Mouse (Mus musculus) frontal cortex, postnatal 14 days (tissue): ENCODE results near the gene Pitpnm2.

Experiments used
- DNase-seq, 2 experiments: peaks; one replicate each; pipeline ENCODE4 v3.0.0; 2022; ENCODE audit warnings: low spot score in 2 of 2

Gene Pitpnm2

DNA sequence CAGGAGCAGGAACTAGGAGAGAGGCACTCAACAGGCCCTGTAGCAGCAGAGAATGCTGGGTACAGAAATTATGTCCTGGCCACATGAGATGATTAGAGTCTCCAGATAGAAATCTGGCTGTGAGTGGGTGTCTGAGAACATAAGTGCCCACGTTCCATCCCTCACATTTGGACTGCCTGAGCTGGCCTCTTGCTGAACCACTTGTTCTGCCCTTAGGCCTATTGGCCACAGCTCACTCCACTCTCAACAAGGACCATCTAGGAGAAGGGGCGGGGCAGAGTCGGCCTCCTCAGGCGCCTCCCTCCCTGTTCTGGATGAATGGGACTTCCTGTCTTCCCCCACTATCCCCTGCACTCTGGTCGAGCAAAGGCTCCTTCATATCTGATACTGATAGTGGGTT, 100.5 kb downstream of the Pitpnm2 start:
- DNase-seq, result no peak

DNA sequence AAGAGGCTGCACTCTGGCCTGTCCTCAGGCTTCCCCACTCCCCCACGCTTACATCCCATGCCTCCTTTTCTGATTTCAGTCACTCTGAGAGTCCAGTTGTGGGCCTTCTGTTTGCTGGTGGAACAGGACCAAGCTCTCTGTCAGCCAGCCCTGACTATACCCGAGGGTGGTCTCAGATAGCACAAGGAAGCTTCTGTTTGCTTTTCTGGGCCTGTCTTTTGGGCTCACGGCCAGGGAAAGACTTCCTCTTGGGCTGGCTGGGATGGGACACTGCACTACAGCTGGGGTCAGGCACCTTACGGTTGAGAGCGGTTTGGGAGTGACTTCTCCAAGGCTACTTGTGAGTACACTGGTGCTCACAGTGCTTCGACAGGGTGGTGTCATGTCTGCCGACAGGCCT, 111.5 kb downstream of the Pitpnm2 start:
- DNase-seq, result no peak

DNA sequence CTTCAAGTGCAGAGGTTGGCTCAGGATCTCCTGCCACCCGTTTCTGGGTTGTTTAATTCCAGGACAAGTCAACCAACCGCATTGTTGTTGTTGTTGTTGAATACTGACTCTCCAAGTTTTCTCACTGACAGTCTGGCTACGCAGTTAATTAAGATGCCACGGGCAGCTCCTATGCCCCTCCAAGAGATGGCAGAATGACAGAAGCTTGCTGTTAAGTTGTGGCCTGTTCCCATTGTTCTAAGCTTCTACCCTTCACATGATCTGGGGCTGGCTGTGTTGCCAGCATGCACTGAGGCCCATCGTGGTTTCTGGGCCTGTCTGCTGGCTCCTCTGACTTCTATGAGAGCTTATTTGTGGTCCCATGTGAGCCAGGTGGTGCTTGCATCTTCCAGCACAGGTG, 115.3 kb downstream of the Pitpnm2 start:
- DNase-seq, result no peak

DNA sequence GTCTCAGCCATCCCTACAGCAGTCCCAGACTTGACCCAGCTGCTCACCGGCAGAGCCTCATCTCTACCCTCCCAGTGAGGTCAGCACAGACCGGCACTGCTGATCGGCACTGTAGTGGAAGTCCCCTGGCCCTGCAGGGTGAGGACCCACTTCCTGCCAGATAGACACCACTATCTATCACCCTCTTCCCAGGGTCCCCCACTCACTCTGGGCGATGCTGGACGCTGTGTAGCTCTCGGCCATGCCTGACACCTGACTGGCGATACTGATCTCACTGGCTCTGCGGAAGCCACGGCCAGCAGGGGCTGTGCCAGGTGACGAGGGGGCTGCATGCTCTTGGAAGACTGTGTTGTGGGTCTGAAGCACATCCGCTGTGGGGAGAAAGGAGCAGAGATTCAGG, 124.5 kb downstream of the Pitpnm2 start:
- no peak for DNase-seq

DNA sequence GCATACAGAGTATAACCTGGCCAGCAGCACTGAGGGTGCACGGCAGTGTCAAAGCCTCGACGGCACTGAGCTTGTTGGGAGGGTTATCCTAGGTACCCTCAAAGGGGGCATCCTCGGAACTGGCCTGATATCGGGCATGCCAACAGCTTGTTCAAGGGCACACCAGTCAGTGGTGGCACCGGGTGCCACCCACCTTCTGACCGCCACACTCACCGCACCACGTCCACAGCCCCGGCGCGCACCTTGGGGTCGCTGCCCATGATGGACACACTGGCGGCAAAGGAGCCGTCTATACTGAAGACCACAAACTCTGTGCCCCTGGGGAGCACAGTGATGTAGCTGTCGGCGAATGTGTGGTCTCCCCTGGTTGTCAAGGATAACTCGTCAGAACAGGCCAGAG, 127.2 kb downstream of the Pitpnm2 start:
- no peak for DNase-seq

DNA sequence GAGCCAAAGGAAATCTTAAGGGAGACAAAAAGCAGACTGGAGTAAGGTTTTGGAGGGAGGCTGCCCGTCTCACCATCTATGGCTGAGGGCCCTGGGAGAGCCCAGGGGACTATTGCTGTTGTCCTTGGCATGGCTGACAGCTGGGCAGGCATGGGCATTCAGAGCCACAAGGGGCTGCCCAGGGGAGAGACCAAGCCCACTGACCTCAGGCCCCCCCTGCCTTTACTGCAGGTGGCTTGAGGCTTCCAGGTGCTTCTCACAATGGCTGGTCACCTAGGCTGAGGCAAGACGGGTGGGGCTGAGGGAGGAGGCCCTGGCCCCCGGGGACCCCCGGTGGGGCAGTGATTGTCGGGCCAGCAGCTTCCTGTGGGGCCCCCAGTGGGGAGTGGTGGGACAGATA, 130.4 kb downstream of the Pitpnm2 start:
- DNase-seq, result no peak

DNA sequence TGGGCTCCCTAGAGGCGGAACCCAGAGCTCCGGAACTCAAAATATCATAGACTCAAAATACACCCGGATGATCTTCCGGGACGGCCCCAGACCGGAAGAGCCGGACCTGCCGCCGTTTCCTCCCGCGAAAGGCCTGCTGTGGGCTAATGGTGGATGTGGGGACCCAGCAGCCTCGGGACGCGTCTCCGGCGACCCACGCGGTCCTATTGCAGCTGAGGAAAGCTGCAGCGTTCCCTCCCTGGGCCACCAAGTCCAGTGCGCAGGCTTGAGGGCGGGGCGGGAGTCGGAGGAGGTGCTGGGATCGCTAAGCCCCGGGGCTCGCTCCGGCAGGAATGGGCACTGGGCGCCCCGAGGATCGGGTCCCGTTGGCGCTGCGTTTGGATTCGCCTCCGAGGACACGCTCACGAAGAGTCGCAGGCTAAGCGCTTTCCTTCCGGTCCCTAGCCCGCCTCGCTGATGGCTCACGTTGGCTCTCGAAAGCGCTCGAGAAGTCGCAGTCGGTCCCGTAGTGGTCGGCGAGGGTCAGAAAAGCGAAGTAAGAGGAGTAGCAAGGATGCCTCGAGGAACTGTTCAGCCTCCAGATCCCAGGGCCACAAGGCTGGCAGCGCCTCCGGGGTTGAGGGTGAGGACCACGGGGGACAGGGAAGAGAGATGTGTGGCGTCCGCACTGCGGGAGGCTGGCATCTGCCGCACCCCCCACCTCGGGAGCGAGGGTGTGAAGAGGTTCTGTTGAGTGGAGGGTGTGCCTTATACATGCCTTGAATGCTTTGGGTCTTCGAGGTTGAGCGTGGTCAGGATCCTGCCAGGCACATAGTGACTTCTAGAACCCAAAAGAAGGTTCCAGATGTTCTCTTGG, 133.3 kb downstream of the Pitpnm2 start, which contains the start of gene Arl6ip4:
Arl6ip4 (plus strand) TSS at position 100 of the 856 bp plus-strand sequence.
- DNase-seq, result peak in 1 of 2 experiments; percentile 58

DNA sequence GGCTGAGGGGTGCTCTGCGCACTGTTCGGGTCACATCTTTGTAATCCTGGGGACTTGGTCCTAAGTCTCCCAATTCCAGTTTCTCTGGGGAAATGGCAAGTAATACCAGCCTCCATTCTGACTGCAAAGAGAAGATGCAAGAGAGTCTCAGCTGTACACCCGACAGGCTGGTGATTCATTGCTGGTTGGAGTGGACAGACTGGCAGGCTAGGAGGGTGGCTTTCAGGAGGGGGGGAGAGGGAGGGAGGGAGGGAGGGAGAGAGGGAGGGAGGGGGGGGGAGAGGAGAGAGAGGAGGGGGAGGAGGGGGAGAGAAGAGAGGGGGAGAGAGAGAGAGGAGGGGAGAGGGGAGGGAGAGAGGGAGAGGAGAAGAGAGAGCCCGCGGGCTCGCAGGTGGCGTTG, 134.0 kb downstream of the Pitpnm2 start:
- DNase-seq, result no peak

DNA sequence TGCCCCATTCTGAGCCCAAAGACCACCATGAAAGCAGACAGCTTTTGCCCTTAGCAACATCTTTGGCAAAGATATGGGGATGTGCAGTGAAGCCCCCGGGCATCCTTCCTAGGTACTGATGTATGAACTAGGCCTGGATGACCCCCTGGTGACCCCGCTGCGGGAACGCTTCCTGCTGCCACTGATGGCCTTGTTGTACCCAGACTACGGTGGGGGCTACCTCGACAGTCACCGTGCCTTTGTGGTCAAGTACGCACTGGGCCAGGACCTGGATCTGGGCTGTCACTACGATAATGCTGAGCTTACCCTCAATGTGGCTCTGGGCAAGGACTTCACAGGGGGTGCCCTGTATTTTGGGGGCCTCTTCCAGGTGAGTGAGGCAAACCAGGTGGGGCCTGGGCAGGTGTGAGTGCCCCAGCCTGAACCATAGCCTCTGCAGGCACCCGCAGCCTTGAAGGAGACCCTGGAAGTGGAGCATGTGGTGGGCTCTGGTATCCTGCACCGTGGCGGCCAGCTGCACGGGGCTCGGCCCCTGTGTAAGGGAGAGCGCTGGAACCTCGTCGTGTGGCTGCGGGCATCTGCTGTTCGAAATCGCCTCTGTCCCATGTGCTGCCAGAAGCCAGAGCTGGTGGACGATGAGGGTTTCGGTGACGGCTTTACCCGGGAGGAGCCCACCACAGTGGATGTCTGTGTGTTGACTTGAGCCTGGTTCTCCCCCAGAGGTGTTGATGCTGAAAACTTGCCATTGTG, 135.1 kb downstream of the Pitpnm2 start:
- no peak for DNase-seq

DNA sequence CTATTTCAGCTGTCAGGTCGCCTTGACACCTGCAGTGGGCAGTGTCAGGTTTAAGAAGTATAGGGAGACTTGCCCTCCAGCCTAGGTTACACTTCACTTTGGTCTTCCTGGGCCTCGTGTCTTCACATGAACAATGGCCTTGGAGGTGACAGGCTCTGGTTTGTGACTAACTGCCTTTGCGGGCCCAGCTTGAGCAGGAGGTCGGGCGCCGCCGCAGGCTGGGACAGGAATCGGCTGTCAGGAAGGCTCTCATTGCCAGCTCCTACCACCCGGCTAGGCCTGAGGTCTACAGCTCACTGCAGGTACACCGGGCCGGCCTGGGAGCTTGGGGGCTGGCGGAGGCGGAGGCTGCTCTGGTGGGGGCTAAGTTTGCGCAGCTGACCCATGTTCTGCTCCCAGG, 136.5 kb downstream of the Pitpnm2 start:
- DNase-seq, result no peak

DNA sequence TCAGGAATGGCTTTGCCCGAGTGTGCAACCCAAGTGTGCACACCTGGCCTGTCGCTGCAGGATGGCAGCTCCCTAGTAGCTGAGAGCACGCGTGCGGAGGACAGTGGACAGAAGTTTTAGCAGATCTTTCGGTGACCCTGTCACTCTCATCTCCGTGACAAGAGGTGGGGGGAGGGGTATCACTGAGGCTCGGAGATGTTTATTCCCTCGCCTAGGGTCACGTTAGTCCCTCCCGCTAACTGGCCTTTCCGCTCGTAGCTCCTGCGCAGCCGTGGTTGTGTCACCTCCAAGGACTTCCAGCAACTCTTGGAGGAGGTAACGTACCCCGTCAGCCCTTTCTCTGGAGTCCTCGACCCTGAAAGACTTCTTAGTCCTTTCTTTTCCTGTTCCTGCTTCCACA, 137.0 kb downstream of the Pitpnm2 start:
- no peak for DNase-seq

DNA sequence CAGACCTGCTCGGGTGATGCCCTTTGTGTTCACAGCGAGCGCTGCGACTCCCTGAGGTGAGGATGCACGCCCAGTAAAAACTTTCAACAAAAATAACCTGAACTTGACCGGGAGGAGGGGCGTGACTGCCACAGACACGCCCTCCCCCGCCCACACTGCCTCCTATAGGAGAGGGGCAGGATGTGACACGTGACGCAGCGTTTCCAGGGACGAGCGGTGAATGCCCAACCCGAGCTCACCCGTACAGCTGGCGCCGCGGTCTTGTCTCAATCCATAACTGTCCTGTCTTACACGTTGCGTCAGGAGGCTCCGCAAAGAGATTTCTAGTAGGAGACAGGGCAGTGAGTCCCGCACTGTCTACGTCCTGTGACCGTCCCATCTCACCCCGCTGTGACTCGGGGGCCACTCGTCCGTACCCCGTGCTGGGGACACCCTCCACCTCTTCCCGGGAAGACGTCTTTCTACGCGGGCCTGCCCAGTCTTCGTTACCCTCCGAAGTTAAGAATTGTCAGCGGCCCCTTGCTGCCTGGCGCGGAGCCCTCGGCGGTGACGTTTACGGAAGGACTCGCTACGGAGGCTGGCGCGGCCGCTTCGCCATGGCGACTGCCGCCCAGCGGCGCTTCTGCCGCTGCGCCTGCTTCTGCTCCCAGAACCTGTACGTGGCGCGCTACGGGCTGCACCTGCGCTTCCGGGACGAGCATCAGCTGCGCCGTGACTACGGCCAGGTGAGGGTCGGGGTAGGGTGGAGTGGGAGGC, 137.6 kb downstream of the Pitpnm2 start, which contains the start of gene Ogfod2:
Ogfod2 (plus strand) TSS at position 556 of the 756 bp plus-strand sequence.
- peak; percentile 89 to 90 for DNase-seq

DNA sequence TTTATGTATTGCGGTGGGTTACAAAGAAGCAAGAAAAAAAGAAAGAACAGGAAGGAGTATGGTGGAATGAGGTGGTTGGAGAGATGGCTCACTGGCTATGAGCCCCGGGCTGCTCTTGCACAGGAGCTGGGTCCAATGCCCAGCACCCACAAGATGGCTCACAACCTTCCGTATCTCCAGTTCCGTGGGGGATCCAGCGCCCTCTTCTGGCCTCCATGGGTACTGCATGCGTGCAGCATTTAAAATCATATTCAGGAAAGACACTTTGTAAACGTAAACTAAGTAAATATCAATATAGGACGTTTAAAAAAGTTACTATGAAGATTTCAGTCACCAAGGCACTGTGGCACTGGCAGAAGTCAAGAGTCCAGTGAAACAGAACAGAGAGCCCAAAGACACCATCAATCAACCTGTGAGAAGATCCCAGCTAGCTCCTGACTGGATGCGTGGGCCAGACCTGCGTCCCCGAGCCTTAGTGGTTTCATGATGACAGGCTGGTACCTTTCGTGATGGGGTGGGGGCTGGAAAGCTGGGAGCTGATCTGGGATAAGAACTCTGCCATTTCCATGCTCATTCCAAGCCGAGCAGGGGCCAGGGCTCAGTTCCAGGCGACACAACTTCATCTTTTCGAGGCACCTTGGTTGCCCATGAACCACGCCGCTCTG, 138.4 kb downstream of the Pitpnm2 start:
- no peak for DNase-seq

DNA sequence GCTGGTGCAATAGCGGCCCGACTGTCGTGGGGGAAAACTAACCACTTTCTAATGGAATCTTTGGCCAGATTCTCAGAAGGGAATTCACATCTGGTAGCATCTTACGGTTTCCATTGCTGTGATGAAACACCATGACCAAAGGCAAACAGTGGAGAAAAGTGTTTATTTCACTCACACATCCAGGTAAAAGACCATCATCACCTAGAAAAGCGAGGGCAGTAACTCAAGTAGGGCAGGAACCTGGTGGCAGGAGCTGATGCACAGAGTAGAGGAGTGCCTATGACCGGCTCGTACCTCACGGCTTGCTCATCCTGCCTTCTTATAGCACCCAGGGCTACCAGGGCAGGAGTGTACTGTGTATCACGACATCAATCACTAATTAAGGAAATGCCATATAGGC, 146.0 kb downstream of the Pitpnm2 start:
- no peak for DNase-seq

DNA sequence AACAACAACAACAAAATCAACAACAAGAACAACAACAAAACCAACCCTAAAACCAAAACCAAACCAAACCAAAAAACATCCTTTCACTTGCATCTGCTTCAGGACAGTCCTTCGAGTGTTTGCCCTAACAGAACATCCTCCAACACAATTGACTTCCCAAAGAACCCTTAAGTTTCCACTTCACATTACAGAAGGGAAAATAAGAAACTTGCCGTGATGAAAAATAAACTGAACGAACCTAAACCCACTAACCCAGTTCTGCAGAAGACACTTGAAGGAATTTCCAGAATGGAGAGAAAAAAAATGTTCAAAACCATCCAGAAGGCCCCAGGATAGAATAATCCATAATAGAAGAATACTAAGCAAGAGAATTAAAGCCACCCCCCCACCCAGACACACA, 146.5 kb downstream of the Pitpnm2 start:
- DNase-seq, result no peak

DNA sequence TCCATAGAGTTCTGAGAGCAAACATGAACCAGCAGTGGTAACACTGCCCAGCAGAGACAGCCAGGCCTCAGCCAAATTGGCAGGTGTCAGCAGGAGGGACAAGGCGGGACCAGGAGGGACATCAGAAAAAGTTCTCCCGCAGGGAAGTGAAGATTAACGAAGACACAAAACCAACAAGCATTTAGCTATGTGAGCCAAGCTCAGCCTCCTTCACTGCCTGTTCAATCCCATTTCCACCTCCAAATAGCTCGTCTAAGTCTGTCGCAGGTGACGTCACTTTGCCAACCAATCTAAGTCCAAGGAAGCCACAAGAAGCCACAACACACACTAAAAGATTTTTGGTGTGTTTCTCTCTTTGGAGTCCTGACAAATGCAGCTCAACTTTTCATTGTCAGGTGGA, 147.2 kb downstream of the Pitpnm2 start:
- no peak for DNase-seq

DNA sequence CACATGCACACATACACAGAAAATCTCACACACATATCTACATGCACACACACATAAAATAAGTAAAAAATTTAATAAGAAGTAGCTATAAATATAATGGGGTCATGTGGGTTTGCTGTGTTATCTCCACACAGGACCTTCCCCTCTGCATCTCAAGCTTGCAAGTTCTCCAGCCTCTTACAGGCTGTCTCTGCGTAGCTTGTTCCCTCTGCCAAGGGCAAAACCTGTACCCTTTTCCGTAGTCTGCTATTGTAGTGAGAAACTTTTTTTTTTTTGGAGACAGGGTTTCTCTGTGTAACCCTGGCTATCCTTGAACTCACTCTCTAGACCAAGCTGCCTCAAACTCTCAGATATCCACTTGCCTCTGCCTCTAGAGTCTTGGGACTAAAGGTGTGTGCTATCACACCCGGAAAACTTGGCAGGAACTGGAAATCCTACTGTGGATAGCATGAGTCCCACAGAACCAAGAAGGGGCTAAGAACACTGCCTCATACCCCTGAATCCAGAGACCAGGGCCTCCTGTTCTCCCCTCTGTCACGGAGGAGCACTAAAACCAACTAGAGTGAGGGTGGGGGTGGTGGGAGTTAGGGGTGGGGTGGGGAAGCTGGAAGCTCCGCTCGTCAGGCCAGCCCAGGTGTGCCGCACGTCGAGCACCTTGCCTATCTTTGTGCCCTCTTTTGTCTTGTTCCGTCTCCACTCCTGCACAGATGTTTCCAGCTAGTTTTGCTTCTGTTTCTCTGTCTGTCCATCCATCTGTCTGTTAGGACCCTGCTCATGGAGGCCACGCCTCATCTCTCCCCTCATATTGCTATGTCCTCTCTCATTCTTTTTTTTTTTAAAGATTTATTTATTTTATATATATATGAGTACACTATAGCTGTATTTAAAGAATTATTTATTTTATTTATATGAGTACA, 149.2 kb downstream of the Pitpnm2 start:
- DNase-seq, result no peak

DNA sequence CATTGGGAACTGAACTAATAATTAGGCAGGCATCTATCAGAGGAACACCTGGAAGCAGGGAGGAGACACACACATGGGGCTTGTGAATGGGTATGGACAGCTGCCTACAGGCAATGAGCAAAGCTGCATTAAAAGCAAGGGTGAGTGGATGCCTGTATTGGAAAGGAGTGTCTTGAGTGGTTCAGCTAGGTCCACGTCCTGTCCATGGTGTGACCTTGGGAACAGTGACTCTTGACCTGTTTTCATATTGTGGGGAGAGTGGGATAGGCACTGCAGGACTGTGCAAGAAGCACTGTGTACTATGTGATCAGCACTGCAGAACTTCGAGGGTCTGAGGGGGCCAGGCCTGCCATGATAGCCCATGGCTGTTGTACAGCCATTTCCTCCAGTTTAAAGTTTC, 150.6 kb downstream of the Pitpnm2 start:
- DNase-seq, result no peak

DNA sequence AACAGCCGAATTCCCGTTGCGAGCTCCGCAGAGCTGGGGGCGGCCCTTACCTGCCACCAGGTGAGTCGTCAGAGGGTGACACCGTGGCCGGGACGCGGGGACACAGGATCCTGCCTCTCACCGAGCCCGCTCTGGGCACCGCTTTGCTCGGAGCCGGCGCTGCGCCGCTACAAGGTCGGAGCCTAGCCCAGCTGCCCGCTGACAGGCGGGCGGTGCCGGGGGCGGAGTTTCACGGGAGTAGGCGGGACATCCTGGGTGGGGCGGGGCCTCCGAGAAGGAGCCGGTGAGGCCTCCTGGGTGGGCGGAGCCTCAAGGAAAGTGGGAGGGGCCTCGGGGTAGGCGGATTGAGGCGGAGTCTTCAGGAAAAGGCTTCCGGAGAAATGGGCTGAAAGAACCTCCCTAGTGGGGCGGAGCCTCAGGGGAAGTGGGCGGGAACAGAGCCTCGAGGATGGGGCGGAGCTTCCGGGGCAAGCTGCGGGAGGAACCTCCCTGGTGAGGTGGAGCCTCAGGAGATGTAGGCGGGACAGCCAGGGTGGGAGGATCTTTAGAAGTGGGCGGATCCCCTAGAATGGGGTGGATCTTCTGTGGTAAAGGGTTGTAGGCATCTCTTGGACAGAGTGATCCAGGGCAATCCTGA, 153.8 kb downstream of the Pitpnm2 start, which contains the start of gene Abcb9:
Abcb9 (minus strand) TSS at position 203 of the 637 bp plus-strand sequence.
- DNase-seq, result peak; percentile 97

DNA sequence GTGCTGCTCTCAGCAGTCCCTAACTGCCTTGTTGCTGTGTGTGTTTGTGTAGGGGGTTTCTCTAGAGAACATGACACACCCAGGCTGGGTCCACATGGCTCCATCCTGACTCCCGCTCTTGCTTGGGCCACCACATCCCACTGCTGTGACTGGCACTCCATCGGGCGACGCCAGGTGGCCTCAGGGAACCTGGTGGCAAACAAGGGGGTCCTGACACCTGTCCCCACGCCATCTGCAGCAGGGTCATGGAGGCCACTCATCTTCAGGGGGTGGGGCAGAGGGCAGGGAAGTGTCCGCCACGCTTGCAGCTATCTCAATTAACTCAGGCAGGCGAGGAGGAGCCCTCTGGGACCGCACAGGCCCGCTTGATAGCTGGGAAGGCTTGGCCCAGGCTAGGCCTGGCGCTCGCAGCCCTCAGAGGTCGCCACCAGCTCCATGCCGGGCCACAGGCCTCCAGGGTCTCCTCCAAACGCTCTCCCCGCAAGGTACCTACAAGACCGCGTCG, 154.4 kb downstream of the Pitpnm2 start:
- DNase-seq, result no peak
